Mouse (Mus musculus) R1 (cell line): ENCODE measurements around the gene Cul1.
A peak's percentile ranks its signal among the peaks of the same experiment; 100 is the strongest.

ENCODE experiments used
- DNase-seq: peaks from one replicate; pipeline ENCODE4 v3.0.0-alpha.2; 2018; ENCODE audit warnings: low read depth, low spot score

The Cul1 gene

GRCm38 (mm10) chr6:47472444-47472843, 19.2 kb downstream of the Cul1 start:
- DNase-seq = no peak

- DNase-seq = no peak
Observed at GRCm38 (mm10) chr6:47482027-47482426, 28.8 kb downstream of the Cul1 start.

GRCm38 (mm10) chr6:47494562-47494961, 41.4 kb downstream of the Cul1 start:
- DNase-seq = peak; percentile 42

- no peak for DNase-seq
Observed at GRCm38 (mm10) chr6:47520030-47520429, 66.8 kb downstream of the Cul1 start.

- no peak for DNase-seq
Observed at GRCm38 (mm10) chr6:47522431-47522830, 69.2 kb downstream of the Cul1 start.

GRCm38 (mm10) chr6:47525041-47525440, 71.8 kb downstream of the Cul1 start:
- no peak for DNase-seq

GRCm38 (mm10) chr6:47526446-47526845, 73.2 kb downstream of the Cul1 start:
- no peak for DNase-seq

GRCm38 (mm10) chr6:47527129-47527528, 73.9 kb downstream of the Cul1 start:
- DNase-seq = no peak

- no peak for DNase-seq
Observed at GRCm38 (mm10) chr6:47527655-47528054, 74.5 kb downstream of the Cul1 start.

GRCm38 (mm10) chr6:47532547-47532946, 79.3 kb downstream of the Cul1 start:
- DNase-seq = peak; percentile 10

- no peak for DNase-seq
Observed at GRCm38 (mm10) chr6:47535333-47535732, 82.1 kb downstream of the Cul1 start.

GRCm38 (mm10) chr6:47552280-47552679, 99.1 kb downstream of the Cul1 start:
- DNase-seq = no peak

GRCm38 (mm10) chr6:47559287-47559686, 106.1 kb downstream of the Cul1 start:
- DNase-seq = no peak

GRCm38 (mm10) chr6:47560407-47560806, 107.2 kb downstream of the Cul1 start:
- peak; percentile 10 for DNase-seq

GRCm38 (mm10) chr6:47560846-47561245, 107.6 kb downstream of the Cul1 start:
- DNase-seq = no peak

GRCm38 (mm10) chr6:47561426-47561825, 108.2 kb downstream of the Cul1 start:
- no peak for DNase-seq

- no peak for DNase-seq
Observed at GRCm38 (mm10) chr6:47565326-47566035, 112.3 kb downstream of the Cul1 start.

GRCm38 (mm10) chr6:47572887-47573286, 119.7 kb downstream of the Cul1 start:
- no peak for DNase-seq
